Mouse (Mus musculus) erythroid progenitor cell, adult 5-6 weeks (primary cell): ENCODE data around the gene Pttg1. TPM values are rescaled to one million over a fixed set of nuclear protein-coding genes. Genes with fewer than 3 reads are reported as not detected.

Experiments used
- ATAC-seq: replicated peaks from 2 replicates; pipeline ENCODE4 v1.8.0; 2016; ENCODE audit warnings: moderate number of reproducible peaks, mild to moderate bottlenecking, moderate TSS enrichment, inconsistent platforms; ENCODE audit not compliant: poor library complexity, low FRiP score, severe bottlenecking
- total RNA-seq, 2 experiments: library from RNA; stranded (forward) in 1 of 2; stranded (reverse) in 1 of 2; fragments of 150-400 nt in 1 of 2; fragments of 186-747, 209-891 nt in 1 of 2; gene quantifications; 2 replicates each; pipeline versions ENCODE4 v1.2.3 to v1.2.4; 2015 to 2017; ENCODE audit warnings: low replicate concordance in 2 of 2

The Pttg1 gene
- total RNA-seq (2015; ENCODE audit: low replicate concordance) (45.7 and 73.5 TPM in 2 replicates), total RNA-seq (2017; ENCODE audit: low replicate concordance) (24.4 and 27.9 TPM in 2 replicates)

DNA sequence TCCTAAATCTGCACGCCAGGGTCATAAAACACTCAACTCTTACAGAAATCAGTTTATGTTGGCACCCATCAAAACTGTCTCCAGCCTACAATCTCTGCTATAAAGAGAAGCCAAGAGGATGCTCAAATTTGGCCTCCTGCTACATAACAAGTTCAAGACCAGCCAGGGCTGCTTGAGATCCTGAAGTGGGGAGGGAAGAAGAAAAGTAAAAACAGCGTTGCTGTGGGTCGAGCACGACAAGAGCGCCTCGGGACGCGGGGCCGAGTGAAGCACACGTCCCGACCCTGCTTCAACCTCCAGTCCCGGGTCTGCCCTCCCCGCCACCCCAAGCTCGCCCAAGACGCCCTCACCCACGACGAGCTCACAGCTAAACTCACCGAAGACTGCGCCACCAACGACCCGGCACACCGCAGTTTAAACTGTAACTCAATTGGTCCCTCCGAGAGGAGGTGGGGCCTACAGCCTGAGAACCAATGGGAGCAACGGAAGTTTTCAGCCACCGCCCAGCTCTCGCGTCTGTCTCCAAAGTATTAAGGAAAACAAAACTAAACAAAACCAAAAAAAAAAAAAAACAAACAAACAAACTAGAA is at the start of gene Pttg1:
Gene Pttg1, minus strand, starts transcription at position 428 of the 590 bp plus-strand sequence.
- ATAC-seq = peak; percentile 99

DNA sequence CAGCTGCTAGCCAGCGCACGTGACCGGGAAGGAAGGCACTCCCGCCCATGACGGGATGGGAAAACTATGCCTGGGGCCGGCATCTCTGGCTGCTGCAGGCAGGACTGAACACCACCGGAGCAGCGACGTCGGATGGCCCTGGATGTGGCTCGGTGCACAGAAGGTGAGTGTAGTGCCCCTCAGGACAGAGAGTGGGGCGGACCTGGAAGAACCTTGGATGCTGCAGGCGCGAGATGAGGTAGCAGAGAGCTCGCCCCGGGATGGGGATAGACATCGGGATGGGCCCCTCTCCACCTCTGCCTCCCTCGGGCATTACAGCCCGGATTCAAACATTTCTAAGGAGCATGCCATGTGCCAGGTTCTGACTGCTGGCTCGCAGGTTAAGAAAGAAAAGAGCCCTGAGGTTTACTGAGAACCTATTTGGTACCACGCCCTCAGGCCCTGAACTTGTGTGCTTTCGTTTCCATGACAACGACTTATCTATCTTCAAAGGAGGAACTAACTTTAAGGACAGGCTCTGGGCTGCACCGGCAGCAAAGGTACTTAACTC is 48.2 kb upstream of the Pttg1 start, which contains the start of gene C1qtnf2:
Gene C1qtnf2, plus strand, starts transcription at position 52 of the 550 bp plus-strand sequence.
- ATAC-seq = no peak

DNA sequence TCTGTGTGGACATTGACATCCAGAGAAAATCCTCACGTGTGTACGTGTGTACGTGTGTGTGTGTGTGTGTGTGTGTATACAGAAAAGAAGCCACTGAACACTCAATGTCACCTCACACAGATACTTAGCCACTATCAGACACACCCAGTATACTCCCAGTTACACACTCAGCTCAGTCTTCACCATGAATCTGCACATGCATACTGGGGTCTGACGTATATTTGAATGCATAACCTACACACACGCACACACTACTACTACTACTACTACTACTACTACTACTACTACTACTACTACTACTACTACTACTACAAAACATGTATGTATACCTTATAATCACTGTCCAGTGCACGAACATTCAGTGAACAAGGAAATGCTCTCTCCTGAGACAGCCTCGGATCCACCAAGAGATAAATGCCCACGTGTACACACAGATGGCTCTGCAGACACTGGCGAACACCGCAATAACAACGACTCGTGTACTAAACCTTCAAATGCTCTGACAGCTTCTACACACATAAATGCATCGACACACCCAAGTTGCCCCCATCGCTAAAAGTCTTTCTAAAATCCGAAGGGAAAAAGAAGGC is 47.7 kb upstream of the Pttg1 start:
- ATAC-seq = no peak

DNA sequence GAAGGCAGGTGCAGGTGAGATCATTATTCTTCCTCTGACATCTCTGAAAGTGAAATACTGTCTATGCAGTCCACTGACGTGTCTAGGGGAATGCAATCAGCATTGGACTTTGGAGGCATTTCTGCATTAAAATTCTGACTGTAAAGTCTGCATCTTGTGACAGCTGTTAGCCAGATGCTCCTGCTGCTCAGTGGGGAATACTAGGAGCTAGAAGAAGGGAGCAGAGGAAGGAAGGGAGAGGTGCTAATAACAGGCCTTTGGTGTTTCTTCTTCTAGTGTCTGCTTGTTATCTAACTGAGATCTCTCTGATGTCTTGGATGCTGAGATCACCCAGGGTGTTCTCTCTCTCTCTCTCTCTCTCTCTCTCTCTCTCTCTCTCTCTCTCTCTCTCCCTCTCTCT is 47.1 kb upstream of the Pttg1 start:
- ATAC-seq = no peak

DNA sequence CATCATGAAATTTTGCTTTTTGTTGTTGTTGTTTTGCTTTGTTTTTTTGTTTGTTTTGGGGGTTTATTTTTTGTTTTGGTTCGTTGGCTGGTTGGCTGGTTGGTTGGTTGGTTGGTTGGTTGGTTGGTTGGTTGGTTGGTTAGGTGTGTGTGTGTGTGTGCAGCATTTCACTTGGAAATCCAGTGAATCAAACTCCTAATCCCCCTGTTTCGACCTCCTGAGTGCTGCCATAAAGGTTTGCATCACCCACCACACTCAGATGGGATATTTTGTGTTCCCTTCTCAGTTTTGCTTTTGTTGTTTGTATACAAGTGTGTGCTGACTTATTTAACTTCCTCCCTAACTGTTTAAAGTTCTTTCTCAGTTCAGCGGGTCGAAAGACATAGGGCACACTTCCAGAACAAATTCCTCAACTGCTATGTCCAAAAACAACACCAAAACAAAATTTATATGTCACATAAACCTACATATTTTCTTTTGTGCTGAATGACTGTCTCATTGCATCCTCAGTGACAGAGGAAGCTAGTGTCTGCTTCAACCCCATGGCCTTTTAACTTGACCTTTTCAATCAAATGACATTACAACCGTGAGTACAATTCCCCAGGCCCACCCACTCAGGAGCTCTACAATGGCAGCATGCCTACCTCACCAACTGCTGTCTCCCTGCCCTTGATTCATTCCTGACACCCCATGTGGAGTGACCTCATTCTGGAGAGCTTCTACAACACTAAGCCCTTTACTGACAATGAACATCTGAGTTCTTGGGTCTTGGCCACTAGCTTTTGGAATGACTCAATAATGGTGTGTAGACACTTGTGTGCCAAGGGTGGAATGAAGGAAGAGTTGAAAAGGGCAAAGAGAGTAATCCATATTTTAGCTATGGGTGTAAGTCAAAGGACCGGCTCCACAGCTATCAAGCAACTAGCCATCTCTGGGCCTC is 45.1 kb upstream of the Pttg1 start:
- ATAC-seq = no peak

DNA sequence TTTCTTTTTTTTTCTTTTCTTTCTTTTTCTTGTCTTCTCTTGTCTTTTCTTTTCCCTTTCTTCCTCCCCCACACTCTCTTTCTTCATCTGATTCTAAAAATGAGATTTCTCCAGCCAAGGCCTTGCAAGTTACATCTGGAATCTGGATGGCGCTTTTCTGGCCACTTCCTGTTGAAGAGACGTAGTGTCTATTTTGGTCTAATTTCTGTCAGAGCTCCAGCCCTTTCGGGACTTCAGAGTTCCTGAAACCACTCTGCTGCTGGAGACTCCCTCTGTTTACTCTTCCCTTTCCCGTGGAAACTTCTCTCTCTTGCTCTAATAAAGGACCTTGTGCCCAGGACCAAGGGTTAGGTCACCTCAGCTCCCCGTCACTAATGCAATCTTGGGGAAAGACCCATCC is 44.1 kb upstream of the Pttg1 start:
- no peak for ATAC-seq

DNA sequence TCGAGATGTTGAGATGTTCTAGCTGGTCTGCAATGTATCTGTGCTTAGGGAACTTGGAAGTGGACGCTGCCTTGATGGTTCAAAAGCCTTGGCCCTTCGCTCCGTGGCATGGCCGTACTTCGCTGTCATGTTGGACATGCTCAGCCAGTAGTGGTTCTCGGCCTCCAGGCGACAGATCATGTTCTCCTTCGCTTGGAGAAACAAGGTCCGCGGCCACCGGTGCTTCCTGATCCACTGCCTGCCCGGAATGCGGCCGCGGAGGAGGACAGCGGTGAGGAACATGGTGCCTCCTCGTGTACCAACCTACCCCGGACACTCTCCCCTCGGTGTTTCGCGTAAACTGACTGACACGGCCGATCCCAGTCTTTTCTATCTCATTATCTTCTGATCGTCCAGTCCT is 37.2 kb upstream of the Pttg1 start:
- ATAC-seq = no peak

DNA sequence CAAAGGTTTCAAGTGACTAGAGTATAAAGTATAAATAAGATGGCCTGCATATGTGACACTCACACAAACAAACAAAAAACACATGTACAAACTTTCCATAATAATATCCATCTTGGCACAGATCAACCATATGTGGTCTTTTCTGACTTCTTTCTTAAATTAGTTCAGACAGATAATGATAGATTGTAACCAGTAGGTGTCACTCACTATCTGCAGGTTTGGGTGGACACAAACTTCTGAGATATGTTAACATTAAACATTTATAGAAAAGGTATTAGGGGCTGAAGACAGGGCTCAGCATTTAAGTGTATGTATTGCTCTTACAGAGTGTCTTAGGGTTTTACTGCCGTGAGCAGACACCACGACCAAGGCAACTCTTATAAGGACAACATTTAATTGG is 26.2 kb upstream of the Pttg1 start:
- no peak for ATAC-seq

DNA sequence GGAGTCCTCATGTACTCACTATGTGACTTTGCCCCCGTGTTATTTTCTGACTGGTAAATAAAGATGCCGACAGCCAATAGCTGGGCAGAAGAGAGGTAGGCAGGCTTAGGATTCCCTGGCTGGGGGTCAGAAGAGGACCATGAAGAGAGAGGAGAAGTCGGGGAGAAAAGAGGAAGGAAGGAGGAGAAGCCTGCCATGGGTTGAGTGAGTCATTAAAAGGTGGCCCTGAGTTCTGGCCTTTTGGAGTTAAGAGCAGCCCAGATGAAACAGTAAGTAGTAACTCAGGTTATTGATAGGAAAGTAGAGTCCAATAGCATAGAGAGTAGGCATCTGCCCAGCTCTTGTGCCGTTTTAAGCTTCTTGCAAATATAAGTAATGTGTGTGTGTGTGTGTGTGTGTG is 25.3 kb upstream of the Pttg1 start:
- ATAC-seq = no peak

DNA sequence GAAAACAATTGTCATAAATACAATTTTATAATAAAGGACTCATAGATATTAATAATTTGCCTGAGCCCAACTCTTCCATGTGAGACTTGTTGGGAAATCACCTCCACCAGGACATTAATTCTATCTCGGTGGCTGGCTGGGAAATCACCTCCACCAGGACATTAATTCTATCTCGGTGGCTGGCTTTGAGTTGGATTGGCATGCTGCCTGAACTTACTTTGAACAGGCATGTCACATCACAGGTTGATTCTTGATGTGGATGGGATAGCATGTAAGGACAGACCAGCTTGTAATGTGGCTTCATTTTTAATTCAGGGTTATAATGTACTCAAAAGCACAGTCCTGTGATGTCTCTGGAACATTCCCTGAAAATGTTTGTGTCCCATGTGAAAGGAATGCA is 23.9 kb upstream of the Pttg1 start:
- no peak for ATAC-seq

DNA sequence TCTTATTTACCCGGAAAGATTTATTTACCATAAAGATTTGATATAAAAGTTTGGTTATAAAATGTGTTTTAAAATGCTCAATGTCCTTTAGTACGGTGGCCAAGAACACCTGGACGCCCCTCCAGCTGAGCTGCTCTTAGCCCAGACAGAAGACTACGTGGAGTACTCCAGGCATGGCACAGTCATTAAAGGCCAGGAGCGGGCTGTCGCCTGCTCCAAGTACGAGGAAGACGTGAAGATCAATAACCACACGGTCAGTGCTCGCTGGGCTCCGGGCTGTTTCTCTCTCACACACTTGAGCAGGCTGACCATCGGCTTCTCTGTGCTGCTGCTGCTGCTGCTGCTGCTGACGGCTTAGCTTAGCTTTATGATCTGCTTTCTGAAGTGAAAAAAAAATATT is 17.1 kb upstream of the Pttg1 start:
- no peak for ATAC-seq

DNA sequence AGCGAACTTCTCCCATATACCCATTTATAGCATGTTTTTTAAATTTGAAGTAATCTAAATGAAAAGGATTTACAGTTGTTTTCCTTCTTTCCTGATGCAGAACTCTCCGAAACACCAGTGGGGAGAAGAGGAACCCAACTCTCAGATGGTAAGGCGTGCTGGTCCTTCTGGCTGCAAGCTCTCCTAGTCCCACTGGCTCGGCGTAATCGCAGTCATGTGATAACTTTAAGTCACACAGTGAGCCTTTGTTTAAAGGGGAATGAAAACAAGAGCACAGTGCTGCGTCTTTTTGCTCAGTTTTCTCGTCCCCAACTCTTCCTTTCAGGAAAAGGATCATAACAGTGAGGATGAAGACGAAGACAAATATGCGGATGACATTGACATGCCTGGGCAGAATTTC is 15.1 kb upstream of the Pttg1 start:
- ATAC-seq = no peak

DNA sequence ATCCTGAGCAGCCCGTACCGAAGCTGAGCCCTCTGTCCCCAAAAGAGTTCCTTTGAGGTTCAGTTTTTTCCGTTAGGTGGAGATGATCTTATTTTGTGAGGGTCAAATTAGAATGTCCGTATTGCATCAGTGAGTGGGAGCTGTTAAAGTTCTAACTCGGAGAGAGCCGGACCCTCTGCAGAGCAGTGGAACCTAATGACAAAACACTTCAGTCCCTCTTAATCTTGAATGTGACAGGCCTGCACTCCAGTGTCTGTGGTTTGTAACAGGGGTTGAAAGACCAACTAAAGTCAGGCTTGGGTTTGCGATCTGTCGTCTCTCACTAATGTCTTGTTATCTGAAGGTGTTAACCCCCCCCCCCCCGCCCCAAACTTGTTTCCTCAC is 8.0 kb upstream of the Pttg1 start:
- peak; percentile 43; the same call in 1 of the 2 replicates for ATAC-seq

DNA sequence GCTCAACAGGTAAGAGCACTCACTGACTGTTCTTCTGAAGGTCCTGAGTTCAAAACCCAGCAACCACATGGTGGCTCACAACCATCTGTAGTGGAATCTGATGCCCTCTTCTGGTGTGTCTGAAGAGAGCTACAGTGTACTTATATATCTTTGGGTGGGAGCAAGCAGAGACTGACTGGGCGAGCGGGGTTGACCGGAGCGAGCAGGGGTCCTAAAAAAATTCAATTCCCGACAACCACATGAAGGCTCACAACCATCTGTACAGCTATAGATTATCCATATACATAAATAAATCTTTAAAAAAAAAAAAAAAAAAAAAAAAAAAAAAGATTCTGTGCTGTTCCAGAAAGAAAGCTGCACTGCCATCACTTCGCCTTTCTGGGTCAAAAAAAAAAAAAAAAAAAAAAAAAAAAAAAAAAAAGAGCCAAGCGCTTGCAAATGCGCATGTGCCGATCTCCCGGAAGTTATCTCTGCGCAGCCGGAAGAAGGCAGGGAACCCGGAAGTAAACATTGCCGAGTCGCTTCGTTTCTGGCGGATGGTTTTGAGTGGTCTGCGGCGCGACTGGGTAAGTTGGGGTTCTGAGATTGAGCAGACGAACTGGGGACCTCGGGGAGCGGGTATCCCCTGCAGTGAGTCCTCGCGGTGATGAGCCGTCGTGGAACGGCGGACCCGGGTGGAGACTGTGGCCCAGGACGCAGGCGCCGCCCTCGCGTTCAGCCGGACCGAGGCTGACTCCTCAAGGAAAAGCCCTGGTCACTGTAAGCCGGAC is 7.4 kb upstream of the Pttg1 start, which contains the start of gene Slu7:
Gene Slu7, plus strand, starts transcription at position 491 of the 770 bp plus-strand sequence.
- peak; percentile 93 for ATAC-seq

DNA sequence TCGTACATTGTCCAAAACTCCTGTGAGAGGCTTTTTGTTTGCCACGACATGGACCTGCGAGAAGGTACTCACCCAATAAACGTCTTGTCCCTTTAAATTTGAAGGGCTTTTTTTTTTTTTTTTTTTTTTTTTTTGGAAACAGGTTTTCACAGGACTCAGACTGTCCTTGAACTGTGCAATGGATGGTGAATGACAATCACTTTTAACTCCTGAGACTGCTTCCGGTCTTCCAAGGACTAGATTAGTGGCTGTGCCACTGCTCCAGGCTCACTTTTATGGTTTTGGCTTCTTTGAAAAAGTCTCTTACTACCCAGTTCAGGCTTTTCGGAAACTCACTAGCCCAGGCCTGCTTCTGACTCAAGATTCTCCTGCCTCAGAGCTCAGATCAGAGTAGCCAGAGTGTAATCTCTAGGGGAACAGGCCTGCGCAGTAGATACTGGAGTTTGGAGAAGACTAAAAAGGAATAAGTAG is 398 bp upstream of the Pttg1 start:
- peak; percentile 55 for ATAC-seq

DNA sequence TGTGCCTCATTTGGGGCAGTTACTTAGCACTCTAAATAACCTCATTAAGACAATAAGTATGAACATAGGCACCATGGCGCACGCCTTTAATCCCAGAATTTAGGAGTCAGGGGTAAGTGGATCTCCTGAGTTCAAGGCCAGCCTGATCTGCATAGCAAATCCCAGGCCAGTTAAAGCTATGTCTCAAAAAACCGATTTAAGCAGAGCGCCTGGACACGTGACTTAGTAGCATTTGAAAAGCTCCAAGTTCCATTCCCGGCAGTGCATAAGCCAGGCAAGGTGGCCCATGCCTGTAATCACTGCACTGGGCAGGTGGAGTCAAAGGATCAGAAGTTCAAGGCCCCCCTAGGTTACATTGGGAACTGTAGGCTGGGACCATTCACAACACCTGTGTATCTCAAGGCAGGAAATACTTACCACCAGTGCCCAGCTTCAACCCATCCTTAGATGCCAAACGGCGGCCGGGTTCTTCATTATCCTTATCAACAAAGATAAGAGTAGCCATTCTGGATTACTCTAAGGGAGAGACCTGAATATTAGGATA is 813 bp downstream of the Pttg1 start:
- ATAC-seq = no peak

DNA sequence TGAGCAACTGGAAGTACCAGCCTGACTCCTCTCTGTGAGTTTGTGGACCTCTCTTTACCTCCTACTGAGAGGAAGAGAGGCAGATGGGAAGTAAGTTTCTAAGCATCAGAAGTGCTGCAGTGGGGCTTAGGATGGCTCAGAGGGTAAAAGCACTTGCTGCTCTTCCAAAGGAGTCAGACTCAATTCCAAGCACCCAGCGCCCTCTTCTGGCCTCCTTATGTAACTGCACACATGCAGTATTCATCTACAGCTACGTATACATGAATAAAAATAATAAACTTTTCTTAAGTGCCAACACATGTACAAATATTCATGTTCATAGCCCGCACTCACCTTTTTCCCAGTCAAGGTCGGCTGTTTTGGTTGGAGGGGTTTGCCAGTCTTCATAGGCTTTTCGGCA is 1.7 kb downstream of the Pttg1 start:
- ATAC-seq = no peak

DNA sequence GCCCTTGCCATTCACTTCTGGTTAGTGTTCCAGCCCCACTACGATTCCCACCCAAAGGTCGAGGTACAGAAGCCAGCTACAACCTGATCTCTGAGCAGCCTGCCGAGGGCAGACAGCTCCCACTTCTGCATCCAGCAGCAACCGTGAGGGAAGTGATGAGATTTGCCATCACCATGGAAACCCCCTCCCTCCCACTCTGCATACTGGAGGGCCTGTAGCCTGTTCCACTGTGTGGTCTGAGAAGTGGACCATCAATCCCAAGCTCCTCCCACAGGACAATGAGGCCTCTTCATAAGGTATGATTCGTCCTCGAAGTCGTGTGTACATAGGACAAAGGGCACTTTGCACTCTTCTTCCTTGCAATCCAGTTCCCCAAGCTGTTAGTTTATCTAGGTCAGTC is 8.8 kb downstream of the Pttg1 start:
- ATAC-seq = no peak

DNA sequence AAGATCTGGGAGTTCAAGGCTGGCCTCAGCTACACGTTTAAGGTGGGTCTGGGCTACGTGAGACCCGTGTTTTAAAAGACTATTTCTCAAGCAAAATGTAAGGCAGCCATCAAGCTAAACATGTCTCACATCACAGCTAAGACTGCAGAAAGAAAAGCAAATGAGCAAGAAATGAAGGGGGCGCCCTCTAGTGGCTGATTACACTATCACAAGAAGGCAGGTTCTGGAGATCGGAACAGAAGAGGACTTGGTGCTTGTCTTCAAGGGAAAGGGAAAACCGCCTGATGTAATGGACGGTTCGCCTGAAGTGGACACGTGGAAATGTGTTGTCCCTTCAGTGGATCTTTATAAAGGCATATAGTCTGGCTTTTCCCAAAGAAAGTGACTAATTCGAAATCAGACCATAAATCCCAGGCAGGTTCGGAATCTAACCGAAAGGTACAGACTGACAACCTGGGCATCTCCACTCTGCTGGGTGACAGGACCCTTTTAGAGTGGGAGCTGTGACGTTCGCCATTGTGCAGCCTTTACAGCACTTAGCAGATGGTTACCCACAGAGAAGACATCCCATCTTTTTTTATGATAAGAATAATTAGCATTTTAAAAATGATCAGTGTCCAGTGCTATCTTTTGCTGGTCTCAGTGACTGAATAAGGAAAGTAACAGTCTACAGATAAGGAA is 13.1 kb downstream of the Pttg1 start:
- ATAC-seq = 0 out of 2 replicates have a peak, but pooled peaks have one; percentile 48
